Mouse (Mus musculus) lung, postnatal 0 days (tissue): ENCODE measurements around the gene Sipa1l3. TPM values are rescaled to one million over a fixed set of nuclear protein-coding genes. Genes with fewer than 3 reads are reported as not detected.

Experiments
- ATAC-seq: fragments of 200-750 bp; cut with Nextera tagmentation; 2 replicates; pipeline ENCODE4 v1.8.0; 2017; ENCODE audit warnings: moderate library complexity
- DNase-seq: peaks from one replicate; pipeline ENCODE4 v3.0.0-alpha.2; 2016; ENCODE audit warnings: low spot score
- H3K27ac ChIP-seq: fragments of 300-500 bp; sonication (generic); 2 replicates; pipeline ENCODE4 v1.5.1; 2014; ENCODE audit warnings: antibody characterized with exemption, mild to moderate bottlenecking, low read length, mixed read lengths
- H3K27me3 ChIP-seq: fragments of 300-500 bp; sonication (generic); replicated peaks from 2 replicates; pipeline ENCODE4 v1.6.1; 2014; ENCODE audit warnings: low read length, mixed read lengths; ENCODE audit not compliant: insufficient read depth
- H3K36me3 ChIP-seq: fragments of 300-500 bp; sonication (generic); 2 replicates; pipeline ENCODE4 v1.6.1; 2014; ENCODE audit warnings: low read length, mixed read lengths; ENCODE audit not compliant: insufficient read depth
- H3K4me1 ChIP-seq: fragments of 300-500 bp; sonication (generic); 2 replicates; pipeline ENCODE4 v1.6.1; 2014; ENCODE audit warnings: antibody characterized with exemption, low read depth, low read length, mixed read lengths; ENCODE audit not compliant: insufficient read depth
- H3K4me2 ChIP-seq: fragments of 300-500 bp; sonication (generic); replicated peaks from 2 replicates; pipeline ENCODE4 v1.6.1; 2014; ENCODE audit warnings: low read depth, mild to moderate bottlenecking, low read length, moderate library complexity, mixed read lengths
- H3K4me3 ChIP-seq: fragments of 300-500 bp; sonication (generic); 2 replicates; pipeline ENCODE4 v1.5.1; 2014; ENCODE audit warnings: low read depth, low read length
- H3K9ac ChIP-seq: fragments of 300-500 bp; sonication (generic); replicated peaks from 2 replicates; pipeline ENCODE4 v1.6.1; 2014; ENCODE audit warnings: low read depth, mild to moderate bottlenecking
- H3K9me3 ChIP-seq: fragments of 300-500 bp; sonication (generic); 2 replicates; pipeline ENCODE4 v1.6.1; 2016; ENCODE audit warnings: low read length, mixed read lengths
- CTCF ChIP-seq: IDR thresholded peaks from 2 replicates; pipeline ENCODE4 v1.5.1; 2016; ENCODE audit warnings: antibody characterized with exemption, mild to moderate bottlenecking
- EP300 ChIP-seq: IDR thresholded peaks from 2 replicates; pipeline ENCODE4 v1.6.1; 2016; ENCODE audit warnings: antibody characterized with exemption, mild to moderate bottlenecking, control low read depth
- WGBS: fragments of 180-500 bp; shearing (Covaris S2); extraction: QIAGEN DNeasy Blood & Tissue Kit; methylation state at CpG from one replicate; pipeline ENCODE4 v1.1.7; 2014; 5-methylcytosine and 5-hydroxymethylcytosine counted together
- polyA plus RNA-seq: library from polyadenylated mRNA; unstranded; fragments of >200 nt; fragmentation: Nextera tagmentation; extraction: Ambion mirVana; gene quantifications from 2 replicates; pipeline ENCODE4 v1.2.1, GENCODE M21; 2015

The Sipa1l3 gene
- polyA plus RNA-seq, 1 experiment from 2014 or later = 18.5 TPM

DNA sequence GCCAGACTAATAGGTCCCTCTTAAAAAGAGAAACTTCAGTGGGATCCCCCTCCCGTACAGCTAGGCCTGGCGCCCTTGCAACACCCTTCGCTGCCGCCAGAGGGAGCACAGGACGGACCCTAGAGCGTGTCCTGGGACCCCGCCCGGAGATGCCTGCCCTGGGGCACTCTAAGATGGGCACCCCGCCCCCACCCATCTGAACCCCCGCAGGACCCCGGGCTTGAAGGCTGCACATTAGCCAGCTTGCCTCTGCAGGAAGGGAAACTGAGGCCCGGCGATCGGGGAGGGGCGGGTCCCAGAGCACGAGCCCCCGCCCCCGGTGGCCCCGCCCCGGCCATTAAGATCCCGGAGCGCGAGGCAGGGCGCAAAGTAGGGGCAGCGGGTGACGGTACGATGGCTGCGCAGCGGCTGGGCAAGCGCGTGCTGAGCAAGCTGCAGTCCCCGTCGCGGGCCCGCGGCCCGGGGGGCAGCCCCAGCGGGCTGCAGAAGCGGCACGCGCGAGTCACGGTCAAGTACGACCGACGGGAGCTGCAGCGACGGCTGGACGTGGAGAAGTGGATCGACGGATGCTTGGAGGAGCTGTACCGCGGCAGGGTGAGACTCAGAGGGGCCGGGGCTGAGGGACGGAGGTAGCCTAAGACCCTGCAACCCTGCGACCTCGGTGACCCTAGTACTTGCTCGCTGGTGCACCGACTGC is 229.4 kb downstream of the Sipa1l3 start, which contains the start of gene Ppp1r14a:
Gene Ppp1r14a (plus strand): TSS at position 367 of the 697 bp plus-strand sequence.
- H3K36me3 ChIP-seq = no peaks in the 10 kb centered on the region
- peak within 1 kb of the TSS; percentile 95 for H3K27ac ChIP-seq
- peak; percentile 81 for DNase-seq
- H3K4me1 ChIP-seq = peaks cover 9% of the 10 kb centered on the region; the same call in 1 of the 2 replicates
- under 1% methylated on average over 56 of the region's 59 CpGs for WGBS
- H3K4me3 ChIP-seq = peak within 1 kb of the TSS; percentile 53
- TF ChIP-seq CTCF (peak; percentile 83), EP300 (no peak)
- ATAC-seq = peak; percentile 24
- no peaks in the 10 kb centered on the region for H3K9me3 ChIP-seq
- H3K9ac ChIP-seq = peak within 1 kb of the TSS; percentile 66
- H3K4me2 ChIP-seq = peak within 1 kb of the TSS; percentile 73
- no peaks in the 10 kb centered on the region for H3K27me3 ChIP-seq

DNA sequence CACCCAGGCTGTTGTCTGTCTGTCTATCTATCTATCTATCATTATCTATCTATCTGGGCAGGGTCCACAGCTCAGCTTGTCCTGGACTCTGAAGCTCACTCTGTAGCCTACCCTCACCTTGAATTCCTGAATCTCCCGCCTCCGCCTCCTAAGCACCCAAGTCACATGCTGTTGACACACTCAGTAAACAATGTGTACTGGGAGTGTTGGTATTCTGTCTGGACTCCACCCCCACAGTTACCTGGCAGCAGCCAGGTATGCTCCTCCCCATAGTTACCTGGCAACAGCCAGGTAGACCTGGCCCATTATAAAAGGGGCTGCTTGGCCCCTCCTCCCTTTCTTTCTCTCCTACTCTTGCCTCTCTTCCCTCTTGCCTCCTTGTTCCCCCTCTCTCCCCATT is 230.4 kb downstream of the Sipa1l3 start:
- H3K9me3 ChIP-seq = no peaks in the 10 kb centered on the region
- H3K4me2 ChIP-seq = no peak overlapping the region
- WGBS = 69% methylated on average over 2 of the region's 2 CpGs
- no peak for TF ChIP-seq CTCF
- TF ChIP-seq EP300 = 0 out of 2 replicates have a peak, but pooled peaks have one; percentile 49
- H3K27ac ChIP-seq = no peak overlapping the region
- ATAC-seq (peak; percentile 47), DNase-seq (peak; percentile 84)
- no peaks in the 10 kb centered on the region for H3K36me3 ChIP-seq
- no peak overlapping the region for H3K4me3 ChIP-seq
- H3K9ac ChIP-seq = no peak overlapping the region
- H3K27me3 ChIP-seq = no peaks in the 10 kb centered on the region
- peaks cover 9% of the 10 kb centered on the region; the same call in 1 of the 2 replicates for H3K4me1 ChIP-seq

DNA sequence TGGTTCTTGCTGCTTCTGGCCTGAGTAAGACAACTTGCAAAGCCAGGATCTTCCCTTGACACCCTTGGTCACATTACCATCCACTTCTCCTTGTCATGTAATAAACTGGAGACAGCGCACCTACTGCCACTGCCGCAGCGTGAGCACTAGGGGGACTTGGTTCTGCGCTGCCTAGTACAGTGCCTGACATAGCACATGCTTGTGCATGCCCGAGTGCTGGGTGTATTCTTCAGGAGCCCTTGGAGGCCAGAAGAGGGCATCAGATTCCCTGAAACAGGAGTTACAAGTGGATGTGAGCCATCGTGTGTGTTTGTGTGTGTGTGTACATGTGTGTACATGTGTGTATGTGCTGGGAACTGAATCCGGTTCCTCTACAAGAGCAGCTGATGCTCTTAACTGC is 231.0 kb downstream of the Sipa1l3 start:
- no peak for ATAC-seq
- no peak for DNase-seq
- 77% methylated on average over 7 of the region's 7 CpGs for WGBS

DNA sequence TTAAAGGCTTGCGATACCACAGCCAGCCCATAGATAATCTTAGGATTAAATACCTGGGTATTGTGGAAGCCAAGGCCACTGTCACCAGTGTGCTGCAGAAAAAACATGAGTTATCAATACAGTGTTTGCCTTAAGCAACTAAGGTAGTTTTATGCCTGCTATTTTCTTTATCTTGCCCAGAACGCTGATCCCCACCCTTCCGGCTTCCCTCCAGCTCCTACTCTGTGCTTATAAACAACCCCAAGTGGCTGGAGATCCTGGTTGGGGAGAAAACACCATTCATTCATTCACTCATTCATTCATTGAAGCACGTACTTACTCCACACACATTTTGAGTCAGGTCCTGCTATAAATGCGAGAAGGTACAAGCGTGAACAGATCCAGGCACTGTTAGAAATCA is 233.9 kb downstream of the Sipa1l3 start:
- no peak overlapping the region for H3K4me2 ChIP-seq
- no peaks in the 10 kb centered on the region for H3K36me3 ChIP-seq
- TF ChIP-seq EP300 (no peak), CTCF (no peak)
- no peak for ATAC-seq
- 96% methylated on average over 6 of the region's 6 CpGs for WGBS
- no peaks in the 10 kb centered on the region for H3K27me3 ChIP-seq
- no peak overlapping the region for H3K4me3 ChIP-seq
- no peak for DNase-seq
- H3K27ac ChIP-seq = no peak overlapping the region
- H3K4me1 ChIP-seq = peaks cover 8% of the 10 kb centered on the region; the same call in 1 of the 2 replicates
- no peaks in the 10 kb centered on the region for H3K9me3 ChIP-seq
- H3K9ac ChIP-seq = no peak overlapping the region

More for the DNA sequence above, 231.0 kb downstream of the Sipa1l3 start:
- Histone ChIP-seq H3K4me2 (no peak overlapping the region), H3K4me3 (no peak overlapping the region), H3K27me3 (no peaks in the 10 kb centered on the region), H3K27ac (no peak overlapping the region), H3K36me3 (no peaks in the 10 kb centered on the region), H3K9ac (no peak overlapping the region), H3K4me1 (peaks cover 7% of the 10 kb centered on the region; the same call in 1 of the 2 replicates), H3K9me3 (no peaks in the 10 kb centered on the region)
- TF ChIP-seq EP300 (no peak), CTCF (peak; percentile 49)

DNA sequence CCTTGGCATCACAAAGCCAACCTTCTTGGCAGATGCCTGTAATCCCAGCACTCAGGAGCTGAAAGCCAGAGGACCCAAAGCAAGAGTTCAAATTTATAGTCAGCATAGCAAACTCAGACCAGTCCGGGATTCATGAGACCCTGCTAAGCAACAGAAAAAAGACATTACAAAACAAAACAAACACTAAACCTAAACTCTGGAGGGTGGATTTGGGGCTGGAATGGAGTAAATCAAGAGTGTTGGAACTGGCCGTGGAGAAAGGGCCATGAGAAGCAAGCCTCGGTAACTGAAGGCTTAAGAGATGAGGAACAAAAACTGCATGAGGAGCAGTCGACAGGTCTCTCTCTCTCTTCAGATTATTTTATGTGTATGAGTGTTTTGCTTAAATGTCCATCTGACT is 234.6 kb downstream of the Sipa1l3 start:
- no peaks in the 10 kb centered on the region for H3K27me3 ChIP-seq
- H3K27ac ChIP-seq = 0 out of 2 replicates have a peak overlapping the region, but pooled peaks have one; percentile 26
- H3K4me1 ChIP-seq = peaks cover 5% of the 10 kb centered on the region; the same call in 1 of the 2 replicates
- H3K9ac ChIP-seq = no peak overlapping the region
- no peak for ATAC-seq
- WGBS = 71% methylated on average over 4 of the region's 4 CpGs
- TF ChIP-seq CTCF (no peak), EP300 (no peak)
- DNase-seq = no peak
- H3K4me3 ChIP-seq = no peak overlapping the region
- no peaks in the 10 kb centered on the region for H3K36me3 ChIP-seq
- H3K4me2 ChIP-seq = no peak overlapping the region
- H3K9me3 ChIP-seq = no peaks in the 10 kb centered on the region

DNA sequence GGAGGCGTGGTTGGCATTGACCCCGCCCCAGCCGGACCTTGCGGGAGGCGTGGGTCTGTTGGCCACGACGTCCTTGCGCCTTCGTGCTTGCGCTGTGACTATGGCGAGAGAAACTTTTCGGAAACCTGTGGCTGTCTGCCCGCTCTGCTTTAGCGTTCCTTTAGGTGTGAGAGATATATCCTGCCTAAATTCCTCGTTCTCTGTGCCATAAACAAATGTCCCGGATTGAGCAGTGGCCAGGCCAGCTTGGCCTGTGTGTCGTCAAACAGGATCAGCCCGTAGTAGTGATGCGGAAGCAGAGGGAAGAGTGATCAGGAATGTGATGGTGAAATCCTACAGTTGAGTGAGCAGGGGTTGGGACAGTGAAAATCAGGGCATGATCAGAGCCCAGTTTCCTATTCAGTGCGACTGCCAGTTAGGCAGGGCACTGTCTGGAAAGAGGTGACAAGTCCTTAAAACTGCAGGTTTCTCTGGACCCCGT is 236.3 kb downstream of the Sipa1l3 start:
- TF ChIP-seq CTCF = no peak
- TF ChIP-seq EP300 = peak; percentile 41; the same call in 1 of the 2 replicates
- Histone ChIP-seq H3K4me1 (peaks cover 5% of the 10 kb centered on the region; the same call in 1 of the 2 replicates), H3K27me3 (no peaks in the 10 kb centered on the region), H3K36me3 (no peaks in the 10 kb centered on the region), H3K4me2 (peak overlapping the region; percentile 87), H3K4me3 (peak overlapping the region; percentile 59), H3K9ac (peak overlapping the region; percentile 68; the same call in 1 of the 2 replicates), H3K9me3 (no peaks in the 10 kb centered on the region), H3K27ac (peak overlapping the region; percentile 97)
- peak; percentile 77 for ATAC-seq
- WGBS = 7% methylated on average over 20 of the region's 21 CpGs
- peak; percentile 90 for DNase-seq
